11 mouse cellular contexts compared by ENCODE assay signal in genomic region chr10:79806972-79807371, GRCm38 (mm10). TPM values are rescaled to one million over a fixed set of nuclear protein-coding genes. Genes with fewer than 3 reads are reported as not detected.
DNase-seq lines count a peak whose midpoint lies in the region; ATAC-seq and TF ChIP-seq lines count a peak whose summit lies in the region.
"Had no signal": no experiment of that assay in that cellular context is flagged by ENCODE, and none has a peak within 500 bp of the region (broad histone marks: within the 10 kb centered on the region; RNA-seq: fewer than 3 reads in every experiment).

No protein-coding gene starts in this region.

- intact Hi-C loops in heart, adult 2 months (cut with DNase I), result loop anchor here (1.0 kb wide), 1 partner anchor 13 kb away; no protein-coding TSS in a partner anchor

- WGBS in hindbrain, embryonic 12.5 days, result 80% methylated on average over 10 of the region's 10 CpGs
- WGBS in hindbrain, postnatal 0 days, result 85% methylated on average over 10 of the region's 10 CpGs
- WGBS in heart, adult 2 months, result 50% methylated on average over 10 of the region's 10 CpGs
- WGBS in limb, embryonic 12.5 days, result 80% methylated on average over 10 of the region's 10 CpGs

- peak; percentile 82 for TF ChIP-seq POLR2A in heart, adult 2 months (IDR thresholded peaks at IDR 0.05; ENCODE audit: insufficient read depth, low read depth, low read length)

- H3K4me3 ChIP-seq in hindbrain, embryonic 12.5 days, result no peak overlapping the region
- no peak overlapping the region for H3K4me3 ChIP-seq in hindbrain, postnatal 0 days (ENCODE audit: low read length)
- H3K4me3 ChIP-seq in heart, adult 2 months, result peak overlapping the region; percentile 47
- H3K4me3 ChIP-seq in limb, embryonic 12.5 days (replicated peaks), result no peak overlapping the region
- H3K4me3 ChIP-seq: embryonic facial prominence, embryonic 15.5 days had no signal

- H3K4me2 ChIP-seq in hindbrain, embryonic 12.5 days (replicated peaks), result no peak overlapping the region
- H3K4me2 ChIP-seq in hindbrain, postnatal 0 days (ENCODE audit: low read depth, low read length), result no peak overlapping the region
- H3K4me2 ChIP-seq in limb, embryonic 12.5 days, result no peak overlapping the region
- H3K4me2 ChIP-seq: embryonic facial prominence, embryonic 15.5 days had no signal

- no peak overlapping the region for H3K9ac ChIP-seq in hindbrain, embryonic 12.5 days
- H3K9ac ChIP-seq in hindbrain, postnatal 0 days (replicated peaks; ENCODE audit: low read length), result no peak overlapping the region
- H3K9ac ChIP-seq in heart, adult 2 months (ENCODE audit: low read depth, low read length), result peak overlapping the region; percentile 69
- H3K9ac ChIP-seq in limb, embryonic 12.5 days (replicated peaks), result no peak overlapping the region
- H3K9ac ChIP-seq: embryonic facial prominence, embryonic 15.5 days had no signal

- peaks cover 45% of the 10 kb centered on the region for H3K36me3 ChIP-seq in hindbrain, embryonic 12.5 days
- peaks cover 23% of the 10 kb centered on the region; the same call in 1 of the 2 replicates for H3K36me3 ChIP-seq in hindbrain, postnatal 0 days (ENCODE audit: insufficient read depth, low read length)
- H3K36me3 ChIP-seq in heart, adult 2 months (ENCODE audit: control insufficient read depth, insufficient read depth, low read length), result peaks cover 3% of the 10 kb centered on the region; the same call in 1 of the 2 replicates
- peaks cover 51% of the 10 kb centered on the region for H3K36me3 ChIP-seq in limb, embryonic 12.5 days

- no peak for DNase-seq in hindbrain, postnatal 0 days (ENCODE audit: low spot score)
- peak; percentile 69 for DNase-seq in ES-CJ7 (ENCODE audit: low read depth, low spot score)
- DNase-seq in heart, adult 2 months, result peak; percentile 77 to 80
- DNase-seq in urinary bladder, adult 18-20 months (ENCODE audit: low spot score in 2 of 2), result no peak
- DNase-seq in retina, postnatal 1 day, result no peak
- DNase-seq in thymus, adult 18-20 months, result no peak
- DNase-seq: lung, postnatal 4 days; right cerebral cortex, postnatal 14 days had no signal

- H3K27me3 ChIP-seq in hindbrain, embryonic 12.5 days, result no peaks in the 10 kb centered on the region
- no peaks in the 10 kb centered on the region for H3K27me3 ChIP-seq in hindbrain, postnatal 0 days (ENCODE audit: insufficient read depth, low read length)
- no peaks in the 10 kb centered on the region for H3K27me3 ChIP-seq in heart, adult 2 months (ENCODE audit: control insufficient read depth, insufficient read depth, low read length)
- H3K27me3 ChIP-seq in limb, embryonic 12.5 days, result no peaks in the 10 kb centered on the region
- H3K27me3 ChIP-seq: embryonic facial prominence, embryonic 15.5 days had no signal

- peaks cover 63% of the 10 kb centered on the region for H3K4me1 ChIP-seq in hindbrain, embryonic 12.5 days
- H3K4me1 ChIP-seq in hindbrain, postnatal 0 days (ENCODE audit: insufficient read depth, low read length), result peaks cover 18% of the 10 kb centered on the region; the same call in 1 of the 2 replicates
- peaks cover 14% of the 10 kb centered on the region for H3K4me1 ChIP-seq in heart, adult 2 months (ENCODE audit: control insufficient read depth, insufficient read depth, low read length)
- peaks cover 42% of the 10 kb centered on the region for H3K4me1 ChIP-seq in limb, embryonic 12.5 days (replicated peaks)

- H3K27ac ChIP-seq in hindbrain, embryonic 12.5 days, result peak overlapping the region; percentile 81; the same call in 1 of the 2 replicates
- H3K27ac ChIP-seq in hindbrain, postnatal 0 days, result no peak overlapping the region; the same call in 1 of the 2 replicates
- peak overlapping the region; percentile 89 for H3K27ac ChIP-seq in heart, adult 2 months
- H3K27ac ChIP-seq in limb, embryonic 12.5 days, result 0 out of 2 replicates have a peak overlapping the region, but pooled peaks have one; percentile 9
- H3K27ac ChIP-seq: embryonic facial prominence, embryonic 15.5 days had no signal

- H3K9me3 ChIP-seq in hindbrain, embryonic 12.5 days (replicated peaks), result no peaks in the 10 kb centered on the region
- no peaks in the 10 kb centered on the region for H3K9me3 ChIP-seq in hindbrain, postnatal 0 days (ENCODE audit: low read length)
- H3K9me3 ChIP-seq in limb, embryonic 12.5 days, result no peaks in the 10 kb centered on the region
- H3K9me3 ChIP-seq: embryonic facial prominence, embryonic 15.5 days had no signal

- ATAC-seq in hindbrain, embryonic 12.5 days (ENCODE audit: low FRiP score), result no peak
- ATAC-seq in hindbrain, postnatal 0 days, result no peak
- ATAC-seq in limb, embryonic 12.5 days (ENCODE audit: insufficient number of reproducible peaks, insufficient read depth, low FRiP score, low TSS enrichment, low read depth), result no peak

- TF ChIP-seq EP300 in heart, adult 2 months (IDR thresholded peaks at IDR 0.05; ENCODE audit: insufficient read depth, low read depth, low read length), result no peak

- no peaks in the 10 kb centered on the region for H3K79me2 ChIP-seq in heart, adult 2 months (replicated peaks; ENCODE audit: control insufficient read depth, insufficient read depth, low read length)

- TF ChIP-seq CTCF in hindbrain, postnatal 0 days (IDR thresholded peaks at IDR 0.05; ENCODE audit: low read depth), result no peak
- TF ChIP-seq CTCF in heart, adult 2 months (IDR thresholded peaks at IDR 0.05), result no peak

RNA-seq across cellular contexts. Expression of gene Palm, which starts 13.6 kb away (rescaled TPM):
- 189 and 198 TPM in 2 replicates for polyA plus RNA-seq in hindbrain, embryonic 12.5 days (2016; fragmentation: Nextera tagmentation; extraction: Ambion mirVana)
- total RNA-seq in hindbrain, postnatal 0 days (2014; rRNA removed), result 156 and 157 TPM in 2 replicates
- polyA plus RNA-seq in hindbrain, postnatal 0 days (2015; fragmentation: Nextera tagmentation; extraction: Ambion mirVana), result 221 and 242 TPM in 2 replicates
- total RNA-seq in heart, adult 2 months (2021), result 10 to 100 TPM; 51.4 to 55.6 TPM
- 31.4 and 36.6 TPM in 2 replicates for polyA plus RNA-seq in heart, adult 2 months (2012; rRNA removed)
- 121 TPM in 2 replicates for polyA plus RNA-seq in limb, embryonic 12.5 days (2016; fragmentation: Nextera tagmentation; extraction: Ambion mirVana)

RNA-seq across cellular contexts. Expression of gene Misp, which starts 13.8 kb away (rescaled TPM):
- 1.3 and 2.1 TPM in 2 replicates for polyA plus RNA-seq in hindbrain, embryonic 12.5 days (2016; fragmentation: Nextera tagmentation; extraction: Ambion mirVana)
- 0.05 and 0.22 TPM in 2 replicates for total RNA-seq in hindbrain, postnatal 0 days (2014; rRNA removed)
- polyA plus RNA-seq in hindbrain, postnatal 0 days (2015; fragmentation: Nextera tagmentation; extraction: Ambion mirVana), result 0.33 TPM in 1 of 2 replicates, not detected in the other
- total RNA-seq in heart, adult 2 months (2021), result under 1 TPM; 0.50 to 0.52 TPM
- polyA plus RNA-seq in heart, adult 2 months (2012; rRNA removed), result 0.26 and 0.82 TPM in 2 replicates
- 0.28 and 0.67 TPM in 2 replicates for polyA plus RNA-seq in limb, embryonic 12.5 days (2016; fragmentation: Nextera tagmentation; extraction: Ambion mirVana)

RNA-seq across cellular contexts. Expression of gene Prss57, which starts 16.2 kb away (rescaled TPM):
- polyA plus RNA-seq in hindbrain, embryonic 12.5 days (2016; fragmentation: Nextera tagmentation; extraction: Ambion mirVana), result 0.23 and 0.30 TPM in 2 replicates
- total RNA-seq in hindbrain, postnatal 0 days (2014; rRNA removed), result 0.54 and 1.8 TPM in 2 replicates
- polyA plus RNA-seq in hindbrain, postnatal 0 days (2015; fragmentation: Nextera tagmentation; extraction: Ambion mirVana), result 0.13 and 0.33 TPM in 2 replicates
- total RNA-seq in heart, adult 2 months (2021), result not detected
- 0.08 and 0.20 TPM in 2 replicates for polyA plus RNA-seq in heart, adult 2 months (2012; rRNA removed)
- polyA plus RNA-seq in limb, embryonic 12.5 days (2016; fragmentation: Nextera tagmentation; extraction: Ambion mirVana), result not detected in 2 replicates
- polyA plus RNA-seq: embryonic facial prominence, embryonic 15.5 days had no signal

RNA-seq across cellular contexts. Expression of gene Fstl3, which starts 29.9 kb away (rescaled TPM):
- polyA plus RNA-seq in hindbrain, embryonic 12.5 days (2016; fragmentation: Nextera tagmentation; extraction: Ambion mirVana), result 2.3 and 2.7 TPM in 2 replicates
- 2.6 and 3.3 TPM in 2 replicates for total RNA-seq in hindbrain, postnatal 0 days (2014; rRNA removed)
- 3.1 and 3.2 TPM in 2 replicates for polyA plus RNA-seq in hindbrain, postnatal 0 days (2015; fragmentation: Nextera tagmentation; extraction: Ambion mirVana)
- total RNA-seq in heart, adult 2 months (2021), result 1 to 10 TPM; 3.8 to 4.7 TPM
- 9.7 and 11.9 TPM in 2 replicates for polyA plus RNA-seq in heart, adult 2 months (2012; rRNA removed)
- polyA plus RNA-seq in limb, embryonic 12.5 days (2016; fragmentation: Nextera tagmentation; extraction: Ambion mirVana), result 3.0 and 4.0 TPM in 2 replicates

RNA-seq across cellular contexts. Expression of gene Rnf126, which starts 40.2 kb away (rescaled TPM):
- 103 and 108 TPM in 2 replicates for polyA plus RNA-seq in hindbrain, embryonic 12.5 days (2016; fragmentation: Nextera tagmentation; extraction: Ambion mirVana)
- 112 and 120 TPM in 2 replicates for total RNA-seq in hindbrain, postnatal 0 days (2014; rRNA removed)
- 108 and 119 TPM in 2 replicates for polyA plus RNA-seq in hindbrain, postnatal 0 days (2015; fragmentation: Nextera tagmentation; extraction: Ambion mirVana)
- total RNA-seq in heart, adult 2 months (2021), result 10 to 100 TPM; 22.9 to 23.6 TPM
- 41.4 and 48.0 TPM in 2 replicates for polyA plus RNA-seq in heart, adult 2 months (2012; rRNA removed)
- 108 and 113 TPM in 2 replicates for polyA plus RNA-seq in limb, embryonic 12.5 days (2016; fragmentation: Nextera tagmentation; extraction: Ambion mirVana)

Comparison
In these comparisons a context has a peak if more than half of its experiments do, and no peak if none do; other contexts are left out.
1. DNase-seq: peak in ES-CJ7 (single experiment) and heart, adult 2 months (2 of 2); none in hindbrain, postnatal 0 days (single experiment), urinary bladder, adult 18-20 months (0 of 2), retina, postnatal 1 day (single experiment) and thymus, adult 18-20 months (0 of 2).